Mouse (Mus musculus): Measurements from ENCODE around the gene Lrtm2.

Gene Lrtm2

DNA sequence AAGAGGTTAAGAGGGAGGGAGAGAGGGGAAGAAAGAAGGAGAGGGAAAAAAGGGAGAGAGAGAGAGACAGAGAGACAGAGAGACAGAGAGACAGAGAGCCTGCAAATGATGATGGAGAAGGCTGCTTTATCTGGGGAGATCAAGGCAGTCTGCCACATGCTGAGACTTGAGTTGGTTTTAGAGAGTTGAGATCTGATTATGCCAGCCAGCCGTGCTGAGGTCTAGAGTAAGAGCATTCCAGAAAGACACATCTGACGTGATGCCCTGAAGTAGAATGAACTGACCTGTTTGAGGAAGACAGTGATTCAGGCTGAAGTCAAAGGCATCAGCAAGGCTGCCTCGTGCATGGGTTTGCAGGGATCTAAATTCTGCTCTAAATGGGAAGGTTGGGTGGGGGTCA lies 3.3 kb upstream of the Lrtm2 start:
- DNase-seq = no peak

DNA sequence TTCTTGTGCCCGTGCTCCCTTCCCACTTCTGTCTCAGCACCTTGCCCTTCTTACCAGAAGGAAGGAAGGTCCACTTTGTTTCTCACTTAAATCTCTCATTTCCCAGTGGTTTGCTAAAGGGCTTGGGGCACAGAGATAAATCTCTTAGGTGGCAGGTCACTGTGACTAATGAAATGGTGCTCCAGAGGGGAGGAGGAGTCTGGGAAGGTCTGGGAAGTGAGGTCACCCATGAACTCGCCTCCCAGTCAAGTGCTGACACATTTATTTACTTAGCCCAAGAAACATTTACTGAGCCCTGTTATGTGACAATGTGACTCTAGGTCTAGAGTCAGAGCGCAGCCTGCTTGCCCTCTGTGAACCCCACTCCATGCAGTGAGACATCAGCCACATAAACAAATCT lies 2.6 kb upstream of the Lrtm2 start:
- no peak for DNase-seq

DNA sequence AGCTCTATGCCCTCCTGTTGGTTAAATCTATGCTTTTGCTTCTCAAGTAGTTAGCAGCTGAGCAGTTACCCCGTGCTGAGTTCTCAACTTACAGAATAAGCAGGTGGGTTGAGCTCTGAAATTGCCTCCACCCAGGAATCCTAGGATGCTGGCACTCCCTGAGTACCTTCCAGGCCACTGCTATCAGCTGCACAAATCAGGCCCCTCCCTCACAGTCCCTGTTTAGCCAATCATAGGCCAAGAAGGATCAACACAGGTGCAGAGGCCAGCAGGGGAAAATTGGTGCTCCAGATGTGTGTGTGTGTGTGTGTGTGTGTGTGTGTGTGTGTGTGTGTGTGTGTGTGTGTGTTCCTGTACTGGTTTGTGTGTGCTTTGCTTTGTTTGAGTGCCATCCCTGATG lies 1.5 kb upstream of the Lrtm2 start:
- DNase-seq = no peak

DNA sequence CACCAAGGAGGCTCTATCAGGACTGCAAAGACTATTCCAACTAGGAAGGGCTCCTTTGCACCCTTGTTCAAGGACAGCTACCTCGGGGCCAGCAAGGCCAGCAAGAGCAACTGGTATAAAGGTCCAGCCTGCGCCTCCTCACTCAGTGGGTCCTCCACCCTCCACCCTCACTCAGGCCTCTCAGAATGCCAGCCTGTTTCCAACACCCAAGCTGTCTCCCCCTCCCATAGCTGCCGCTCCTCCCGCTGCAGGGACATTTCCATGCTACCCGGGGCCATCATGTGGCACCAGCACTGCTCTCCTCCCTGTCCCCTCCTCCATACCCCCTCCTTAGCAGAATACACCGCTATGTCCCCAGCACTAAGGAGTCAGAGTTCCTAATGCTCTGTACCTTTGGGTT lies 630 bp downstream of the Lrtm2 start:
- peak; percentile 58 for DNase-seq

DNA sequence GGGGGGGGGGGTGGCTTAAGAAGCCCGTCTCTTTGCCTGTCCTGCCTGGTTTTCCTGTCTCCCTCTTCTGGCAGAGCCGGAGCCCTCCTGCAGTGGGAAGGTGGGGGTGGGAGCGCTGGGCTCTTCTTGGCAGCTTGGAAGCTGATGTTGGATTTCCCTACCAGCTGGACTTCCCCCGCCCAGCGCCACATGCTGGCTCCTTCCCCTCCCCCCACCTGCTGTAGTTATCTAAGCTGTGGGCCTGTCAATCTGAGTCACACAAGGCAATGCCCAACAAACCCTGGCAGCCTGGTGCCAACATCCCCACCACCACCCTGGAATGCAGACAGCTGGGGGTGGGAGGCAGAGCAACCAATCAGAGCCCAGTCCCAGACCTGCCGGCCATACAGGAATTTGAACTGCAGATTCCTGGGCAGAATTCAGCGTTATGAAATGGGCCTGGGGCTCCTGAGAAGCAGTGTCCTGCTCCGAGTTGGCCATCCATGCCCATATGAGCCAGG lies 1.3 kb downstream of the Lrtm2 start:
- peak; percentile 90 for DNase-seq

DNA sequence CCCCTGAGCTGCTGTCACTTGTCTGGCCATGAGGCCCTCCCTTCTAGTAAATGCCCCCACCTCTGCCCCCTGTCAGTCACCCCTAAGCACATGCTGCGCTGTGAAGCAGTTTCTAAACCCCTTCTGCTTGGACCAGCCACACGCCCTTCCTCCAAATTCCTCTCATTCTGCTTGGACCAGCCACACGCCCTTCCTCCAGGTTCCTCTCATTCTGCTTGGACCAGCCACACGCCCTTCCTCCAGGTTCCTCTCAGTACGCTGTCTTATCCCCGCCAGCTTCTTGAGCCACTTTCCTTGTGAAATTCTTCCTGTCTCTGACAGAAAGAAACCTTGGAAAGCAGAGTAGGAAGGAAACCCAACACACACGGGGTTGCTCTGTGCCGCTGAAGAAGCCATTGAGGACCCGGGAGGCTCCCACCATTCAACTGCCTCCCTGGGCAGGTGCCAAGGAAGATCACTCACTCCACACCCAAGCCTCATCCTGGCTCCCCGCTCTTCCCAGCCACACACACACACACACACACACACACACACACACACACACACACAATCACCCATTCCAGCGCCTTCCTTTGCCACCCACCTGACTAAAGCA lies 1.9 kb downstream of the Lrtm2 start:
- peak; percentile 44 for DNase-seq

DNA sequence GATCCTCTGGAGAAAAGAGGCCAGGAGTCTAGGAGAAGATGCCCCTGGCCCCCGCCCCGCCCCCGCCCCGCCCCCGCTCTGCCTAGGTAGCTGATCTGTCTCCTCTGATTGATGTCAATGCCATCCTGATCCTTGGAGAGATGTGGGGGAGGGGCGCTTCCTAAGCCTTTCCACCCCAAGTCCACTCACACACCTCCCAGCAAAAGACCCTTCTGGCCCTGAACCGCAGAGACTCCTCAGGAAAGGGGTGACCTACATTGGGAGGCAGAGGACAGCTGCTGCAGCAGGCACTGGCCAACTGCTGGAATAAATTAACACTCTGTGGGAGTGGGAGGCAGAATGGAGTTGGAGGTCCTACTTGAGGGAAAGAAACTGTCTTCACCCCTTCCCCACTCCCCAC lies 4.0 kb downstream of the Lrtm2 start:
- DNase-seq = no peak

DNA sequence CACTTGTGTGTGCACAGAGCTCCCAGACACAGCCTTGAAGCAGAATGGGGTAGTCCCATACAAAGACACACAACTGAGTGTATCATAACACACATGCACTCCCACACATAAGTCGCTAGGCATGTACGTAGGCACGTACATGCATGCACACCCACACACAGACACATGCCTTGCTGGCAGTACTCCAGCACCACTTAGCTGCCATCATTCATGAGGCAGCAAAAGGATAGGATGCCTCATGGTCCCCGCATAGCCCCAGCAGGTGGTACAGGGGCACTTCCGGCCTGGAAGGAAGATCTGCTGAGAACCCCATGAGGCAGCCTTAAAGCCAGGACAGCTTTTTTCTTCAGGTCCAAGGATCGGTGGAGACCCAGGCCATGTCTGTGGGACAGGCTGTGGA lies 4.6 kb downstream of the Lrtm2 start:
- no peak for DNase-seq

DNA sequence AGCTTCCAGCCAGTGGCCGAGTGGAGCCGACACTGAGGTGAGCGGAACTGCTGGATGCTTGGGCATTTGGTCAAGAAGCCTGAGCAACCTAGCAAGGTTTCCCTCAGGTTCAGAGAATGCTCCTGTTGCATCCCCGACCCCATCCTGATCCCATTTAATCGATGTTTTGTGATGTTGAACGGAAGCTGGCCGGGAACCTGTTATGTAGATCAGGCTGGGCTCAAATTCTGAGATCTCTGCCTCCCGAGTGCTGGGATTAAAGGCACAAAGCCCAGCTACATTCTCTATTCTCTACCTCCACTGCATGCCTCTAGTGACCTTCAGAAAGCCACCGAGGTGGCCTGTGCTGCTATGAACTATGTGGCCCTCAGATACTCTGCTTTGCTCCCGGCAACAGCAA lies 5.8 kb downstream of the Lrtm2 start:
- no peak for DNase-seq

DNA sequence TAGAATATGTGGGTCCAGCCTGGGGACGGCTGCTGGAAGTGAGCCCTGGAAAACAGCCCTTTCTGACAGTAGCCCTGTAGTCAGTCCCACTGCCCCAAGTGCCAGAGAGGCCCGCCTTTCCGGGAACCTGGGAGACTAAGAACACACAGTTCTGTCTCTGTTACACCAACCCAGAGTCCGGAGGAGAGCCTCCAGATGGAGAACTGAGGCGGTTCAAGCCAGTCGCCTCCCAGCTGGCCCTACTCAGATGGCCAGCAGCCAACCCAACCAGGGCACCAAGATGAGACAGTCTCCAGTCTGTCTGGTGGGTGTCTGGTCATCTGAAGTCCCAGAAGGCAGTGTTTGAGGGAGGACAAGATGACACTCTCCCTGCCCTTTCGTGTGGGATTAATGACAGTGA lies 8.8 kb downstream of the Lrtm2 start:
- DNase-seq = no peak

DNA sequence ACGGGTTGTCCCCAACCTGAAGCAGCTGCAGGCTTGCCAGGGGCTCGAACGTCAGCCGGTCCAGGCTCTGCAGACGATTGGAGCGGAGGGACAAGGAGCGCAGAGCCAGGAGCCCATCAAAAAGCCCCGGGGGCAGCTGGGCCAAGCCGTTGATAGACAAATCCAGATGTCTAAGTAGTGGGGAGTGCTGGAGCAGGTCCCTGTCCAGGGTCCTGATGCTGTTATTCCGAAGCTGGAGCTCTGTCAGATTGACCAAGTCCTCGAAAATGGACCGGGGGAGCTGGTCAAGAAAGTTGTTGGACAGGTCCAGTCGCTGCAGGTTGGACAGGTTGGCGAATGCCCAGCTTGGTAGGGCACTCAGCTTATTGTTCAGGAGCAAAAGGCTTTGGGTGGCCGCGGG lies 10.1 kb downstream of the Lrtm2 start:
- DNase-seq = no peak

DNA sequence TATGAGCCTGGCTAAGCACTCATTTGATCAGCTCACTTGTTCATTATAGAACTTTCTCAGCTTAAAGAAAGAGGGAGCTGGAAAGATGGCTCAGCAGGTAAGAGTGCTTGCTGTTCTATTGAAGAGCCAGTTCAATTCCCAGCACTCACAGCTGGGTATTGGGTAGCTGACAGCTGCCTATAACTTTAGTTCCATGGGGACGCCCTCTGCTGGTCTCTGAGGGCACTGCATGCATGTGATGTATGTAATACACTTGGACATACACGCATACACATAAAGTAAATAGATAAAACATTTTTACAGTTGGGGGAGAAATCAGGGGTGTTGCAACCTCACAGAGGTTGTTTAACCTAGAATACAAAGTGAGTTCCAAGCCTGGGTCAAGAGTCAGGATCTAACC lies 11.2 kb downstream of the Lrtm2 start:
- DNase-seq = no peak

DNA sequence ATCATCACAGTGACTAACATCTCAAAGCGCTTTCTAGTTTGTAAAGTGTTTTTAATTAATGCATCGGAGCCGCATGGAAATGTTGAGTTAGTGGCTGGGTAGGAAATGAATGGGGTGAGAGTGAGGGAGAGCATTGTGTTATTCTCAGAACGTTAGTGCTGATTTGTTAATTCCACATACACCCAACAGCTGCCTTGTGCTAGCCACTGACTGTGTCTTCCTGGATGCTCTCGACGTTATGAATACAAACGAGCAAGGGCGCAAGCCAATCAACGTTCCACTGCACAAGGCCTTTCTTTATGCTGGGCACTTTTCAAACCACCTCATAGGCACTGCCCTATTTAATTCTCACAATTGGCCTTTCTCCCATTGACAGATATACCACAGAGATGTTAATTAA lies 11.8 kb downstream of the Lrtm2 start:
- no peak for DNase-seq

DNA sequence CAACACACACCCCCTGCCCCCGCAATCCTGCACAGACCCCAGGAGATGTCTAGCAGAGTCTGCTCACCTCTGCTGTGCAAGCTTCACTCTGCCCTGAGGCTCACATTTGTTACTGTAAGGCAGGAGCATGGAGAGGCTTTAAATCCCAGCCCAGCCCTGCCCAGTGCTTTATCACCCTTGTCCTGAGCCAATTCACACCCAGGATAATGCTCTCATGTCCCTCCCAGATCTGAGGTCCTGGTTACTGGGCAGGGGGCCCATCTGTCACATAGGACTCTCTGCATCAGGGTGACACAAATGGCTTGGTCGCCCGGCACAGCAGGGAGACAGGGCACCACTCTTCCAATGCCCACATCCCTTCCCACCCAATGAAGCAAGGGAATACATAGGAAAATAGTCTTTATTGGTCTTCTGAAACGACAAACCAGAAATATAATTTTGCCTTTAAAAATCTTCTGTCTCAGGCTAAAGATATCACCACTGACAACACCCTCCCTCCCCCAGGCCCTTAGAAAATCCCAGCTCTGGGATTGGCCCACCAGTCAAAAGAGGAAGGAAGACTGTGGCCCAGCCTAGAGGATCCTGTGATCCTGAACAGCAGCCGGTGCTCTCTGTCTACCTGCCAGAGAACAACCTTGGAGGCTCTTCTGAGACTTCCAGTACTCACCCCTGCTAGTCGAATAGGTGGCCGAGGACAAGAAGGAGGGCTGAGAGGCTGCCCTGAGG lies 15.7 kb downstream of the Lrtm2 start:
- DNase-seq = no peak

DNA sequence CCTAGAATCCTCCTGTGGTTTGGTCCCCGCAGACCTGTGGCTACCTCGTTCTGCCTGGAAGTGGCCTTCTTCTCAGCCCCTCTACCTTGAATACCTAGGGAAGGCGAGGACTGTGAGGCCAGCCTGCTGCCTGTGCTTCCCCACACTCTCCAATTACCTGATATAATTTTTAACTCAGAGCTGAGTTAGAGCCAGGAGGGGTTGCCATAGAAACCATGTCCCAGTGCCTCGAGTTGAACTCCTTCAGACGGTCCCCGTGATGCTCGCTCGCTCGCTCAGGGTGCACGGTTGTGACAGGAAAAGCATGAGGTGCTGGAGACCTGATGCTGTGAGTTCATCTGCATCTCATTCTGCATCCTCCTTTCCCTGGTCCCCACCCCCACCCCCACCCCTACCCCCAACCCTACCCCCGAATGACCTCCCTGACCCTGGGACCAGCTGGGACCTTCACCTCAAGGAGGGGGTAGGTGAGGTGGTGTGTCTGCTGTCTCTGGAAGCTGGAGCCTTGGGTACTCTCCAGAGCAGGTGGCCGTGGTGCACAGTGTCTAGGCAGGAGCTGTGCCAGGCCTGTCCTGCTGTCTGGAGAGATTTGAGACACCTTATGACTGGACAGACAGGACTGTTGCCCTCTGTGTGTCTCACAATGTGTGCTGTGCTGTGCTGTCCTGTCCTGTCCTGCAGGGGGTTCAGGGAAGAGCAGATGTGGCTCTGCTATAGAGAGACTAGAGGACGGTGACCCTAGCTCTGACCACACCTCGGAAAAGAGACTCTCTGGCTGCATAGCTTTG lies 16.8 kb downstream of the Lrtm2 start:
- no peak for DNase-seq

DNA sequence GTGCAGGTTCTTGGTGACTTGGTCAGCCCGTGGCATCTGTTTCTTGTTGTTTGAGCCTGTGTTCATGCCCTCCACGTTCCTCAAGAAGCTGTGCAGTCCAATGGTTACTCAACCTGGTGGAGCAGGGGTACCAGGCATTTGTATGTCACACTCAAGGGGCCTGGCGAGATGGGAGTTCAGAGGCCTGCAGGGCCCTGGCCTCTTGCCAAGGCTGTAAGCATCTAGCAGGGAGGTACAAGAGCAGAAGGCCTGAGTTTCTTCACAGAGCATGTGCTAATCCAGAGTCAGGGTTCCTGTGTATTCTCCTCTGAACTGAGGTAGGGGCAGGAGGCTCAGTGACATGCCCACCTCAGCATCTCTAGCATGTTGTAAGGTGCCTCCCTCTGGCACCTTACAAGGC lies 17.5 kb downstream of the Lrtm2 start:
- no peak for DNase-seq

DNA sequence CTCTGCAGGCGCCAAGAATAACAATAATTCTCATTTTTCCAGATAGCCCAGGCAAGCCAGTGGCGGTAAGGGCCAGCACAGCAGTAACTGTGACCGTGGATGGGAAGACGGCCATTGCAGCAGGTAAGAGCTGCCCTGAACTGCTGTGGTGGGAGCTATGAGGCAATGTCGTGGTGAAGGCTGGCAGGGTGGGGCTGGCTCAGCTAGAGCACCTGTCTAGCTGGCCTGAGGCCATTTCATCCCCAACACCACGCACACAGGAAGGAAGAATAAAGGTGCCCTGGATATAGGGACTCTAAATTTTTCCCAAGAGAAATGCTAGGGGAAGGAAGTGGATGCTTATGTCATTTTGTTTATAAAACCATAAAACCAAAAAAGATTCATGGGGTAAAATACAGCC lies 18.2 kb downstream of the Lrtm2 start:
- DNase-seq = no peak

DNA sequence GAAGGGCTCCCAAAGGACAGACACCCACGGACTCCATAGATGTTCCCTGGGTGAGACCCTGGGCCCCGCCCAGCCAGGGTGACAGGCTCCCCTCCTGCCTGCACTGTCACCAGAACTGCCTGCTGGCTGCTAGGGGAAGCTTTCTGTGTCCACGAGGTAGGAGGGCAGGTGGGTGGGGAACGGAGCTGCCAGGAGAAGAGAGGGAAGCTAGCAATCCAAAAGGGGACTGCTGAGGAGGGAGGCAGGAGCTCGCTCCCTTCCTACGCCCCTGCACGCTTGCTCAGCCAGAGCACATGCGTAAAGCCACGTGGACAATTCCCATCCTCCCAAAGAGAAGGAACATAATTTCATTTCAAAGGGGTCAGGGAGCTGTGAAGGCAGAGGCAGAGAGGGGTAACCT lies 20.4 kb downstream of the Lrtm2 start:
- DNase-seq = peak; percentile 74

DNA sequence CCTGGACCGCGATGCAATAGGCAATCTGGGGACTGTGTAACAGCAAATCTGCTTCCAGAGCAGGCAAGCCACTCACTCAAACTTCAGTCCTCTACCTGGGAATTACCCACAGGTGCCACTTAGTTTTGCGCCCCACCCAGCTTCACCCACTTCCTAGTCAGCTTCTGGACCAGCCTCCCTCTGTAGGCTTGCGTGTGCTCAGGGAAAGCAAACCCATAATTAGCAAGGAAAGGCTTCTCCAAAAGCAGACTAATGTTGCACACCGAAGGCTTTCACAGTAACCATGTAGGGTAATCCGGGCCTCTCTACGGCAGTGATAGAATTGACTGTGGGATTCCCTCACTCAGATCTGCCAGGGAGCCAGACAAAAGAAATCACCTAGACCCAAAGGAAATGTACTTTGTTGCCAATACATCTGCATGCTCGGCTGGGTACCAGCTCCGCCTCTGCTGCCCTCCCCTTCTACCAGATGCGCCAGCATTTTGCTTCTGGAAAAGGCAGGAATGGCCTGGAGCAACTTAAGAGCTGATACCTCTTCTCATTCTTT lies 22.6 kb downstream of the Lrtm2 start:
- no peak for DNase-seq

DNA sequence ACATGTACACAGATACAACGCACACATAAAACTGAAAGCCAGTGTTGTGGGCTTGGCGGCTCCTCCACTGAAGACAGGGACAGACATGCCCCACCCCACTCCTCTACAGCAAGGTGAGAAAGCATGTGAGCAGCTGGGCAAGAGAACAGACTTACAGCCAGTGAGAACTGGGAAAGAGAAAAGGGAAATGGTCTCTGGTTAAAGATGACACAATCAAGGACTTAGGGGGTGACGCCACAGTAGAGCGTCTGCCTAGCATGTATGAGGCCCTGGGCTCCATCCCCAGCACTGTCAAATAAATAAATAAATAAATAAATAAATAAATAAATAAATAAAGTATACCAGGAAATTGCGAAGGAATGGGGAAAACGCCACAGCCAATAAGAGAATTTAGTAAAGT lies 27.2 kb downstream of the Lrtm2 start:
- DNase-seq = no peak

DNA sequence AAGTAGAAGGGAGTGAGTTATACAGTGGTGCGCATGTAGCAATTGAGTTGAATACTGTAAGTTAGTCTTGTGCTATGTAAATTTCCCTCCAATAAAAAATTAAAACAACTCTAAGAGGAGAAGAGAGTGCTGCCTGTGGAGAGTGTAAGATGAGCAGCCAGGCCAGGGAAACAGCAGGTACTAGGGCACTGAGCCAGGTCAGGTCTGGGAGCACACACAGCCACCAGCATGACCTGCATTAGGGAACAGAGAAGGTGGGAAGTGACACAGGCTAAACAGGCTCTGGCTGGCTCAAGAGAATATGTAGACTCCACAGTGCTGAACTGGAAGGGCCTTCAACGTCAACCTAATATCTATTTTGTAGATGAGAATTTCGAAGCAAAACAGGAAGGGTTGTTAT lies 29.3 kb downstream of the Lrtm2 start:
- no peak for DNase-seq

DNA sequence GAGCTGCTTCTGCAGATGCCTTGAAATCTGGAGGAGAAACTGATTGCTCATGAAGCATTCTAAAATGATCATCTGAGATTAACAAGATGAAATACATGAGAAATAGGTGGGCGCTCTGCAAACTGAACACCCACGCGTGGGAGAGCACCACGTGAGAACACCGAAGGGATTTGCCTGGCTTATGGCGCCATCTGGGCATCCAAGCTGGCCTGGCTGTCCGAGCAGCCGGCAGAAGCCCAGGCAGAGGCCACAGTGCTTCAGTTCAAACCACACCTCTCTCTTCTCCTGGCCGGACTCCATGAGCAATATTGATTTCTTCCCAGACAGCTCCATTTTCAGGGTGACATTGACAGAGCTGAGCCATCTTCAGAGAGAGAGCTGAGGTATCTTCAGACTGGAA lies 49.8 kb downstream of the Lrtm2 start:
- peak; percentile 43 for DNase-seq

DNA sequence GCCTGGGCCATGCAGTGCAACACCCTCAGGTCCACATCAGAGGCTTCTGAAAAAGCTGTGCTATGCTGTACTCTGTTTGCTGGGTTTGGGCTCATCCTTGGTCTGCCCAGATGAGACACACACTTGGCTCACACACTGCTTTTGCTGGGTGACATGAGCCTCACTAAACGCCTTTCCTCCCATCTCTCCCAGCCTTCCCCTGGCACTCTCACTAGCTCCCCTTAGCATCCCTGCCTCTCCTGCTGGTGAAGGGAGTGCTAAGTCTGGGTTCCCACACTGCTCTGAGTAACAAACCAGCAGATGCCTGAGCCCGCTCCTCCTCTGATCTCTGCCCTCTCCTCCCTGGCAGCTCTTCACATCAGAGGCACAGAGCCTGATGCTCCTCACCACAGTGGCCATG lies 53.9 kb downstream of the Lrtm2 start:
- no peak for DNase-seq

Data from right cerebral cortex, postnatal 25 days (tissue).